Mouse (Mus musculus): ENCODE measurements around the gene Smc1b. TPM values are rescaled to one million over a fixed set of nuclear protein-coding genes. Genes with fewer than 3 reads are reported as not detected.

Smc1b gene
- polyA plus RNA-seq, 1 experiment from 2014 or later, result 0.26 TPM

GRCm38 (mm10) chr15:85026197-85026596 lies 105.6 kb downstream of the Smc1b start:
- DNase-seq (ENCODE audit: low spot score), result no peak

- DNase-seq (ENCODE audit: low spot score), result no peak
These were observed 109.6 kb downstream of the Smc1b start for GRCm38 (mm10) chr15:85022211-85022610.

- no peak for DNase-seq (ENCODE audit: low spot score)
These were observed 114.7 kb downstream of the Smc1b start, which contains the start of gene Upk3a for GRCm38 (mm10) chr15:85016951-85017664. TSS of gene Upk3a (plus strand) at chr15:85017141.

- no peak for DNase-seq (ENCODE audit: low spot score)
These were observed 116.0 kb downstream of the Smc1b start for GRCm38 (mm10) chr15:85015771-85016170.

Other genes starting within 250 kb of the Smc1b start
- gene Gm29666, start 211.9 kb downstream of the Smc1b start, polyA plus RNA-seq (2015; fragmentation: Nextera tagmentation; extraction: Ambion mirVana), result 0.48 and 0.75 TPM in 2 replicates
- gene Nup50, start 208.6 kb downstream of the Smc1b start, polyA plus RNA-seq (2015; fragmentation: Nextera tagmentation; extraction: Ambion mirVana), result 37.0 and 38.1 TPM in 2 replicates
- gene 5031439G07Rik, start 143.4 kb downstream of the Smc1b start, polyA plus RNA-seq (2015; fragmentation: Nextera tagmentation; extraction: Ambion mirVana), result 4.1 and 6.2 TPM in 2 replicates
- gene Upk3a, start 114.8 kb downstream of the Smc1b start, polyA plus RNA-seq (2015; fragmentation: Nextera tagmentation; extraction: Ambion mirVana), result 2.2 and 3.6 TPM in 2 replicates
- gene Fam118a, start 103.0 kb downstream of the Smc1b start, polyA plus RNA-seq (2015; fragmentation: Nextera tagmentation; extraction: Ambion mirVana), result 17.6 and 17.9 TPM in 2 replicates
- 0.21 and 0.32 TPM in 2 replicates for gene Ribc2, start 114 bp upstream of the Smc1b start, polyA plus RNA-seq (2015; fragmentation: Nextera tagmentation; extraction: Ambion mirVana)
- 24.3 and 28.5 TPM in 2 replicates for gene Fbln1, start 74.0 kb upstream of the Smc1b start, polyA plus RNA-seq (2015; fragmentation: Nextera tagmentation; extraction: Ambion mirVana)
- 220 and 226 TPM in 2 replicates for gene Atxn10, start 204.3 kb upstream of the Smc1b start, polyA plus RNA-seq (2015; fragmentation: Nextera tagmentation; extraction: Ambion mirVana)